Mouse (Mus musculus): ENCODE results near the gene Fam187a.

Fam187a gene

DNA sequence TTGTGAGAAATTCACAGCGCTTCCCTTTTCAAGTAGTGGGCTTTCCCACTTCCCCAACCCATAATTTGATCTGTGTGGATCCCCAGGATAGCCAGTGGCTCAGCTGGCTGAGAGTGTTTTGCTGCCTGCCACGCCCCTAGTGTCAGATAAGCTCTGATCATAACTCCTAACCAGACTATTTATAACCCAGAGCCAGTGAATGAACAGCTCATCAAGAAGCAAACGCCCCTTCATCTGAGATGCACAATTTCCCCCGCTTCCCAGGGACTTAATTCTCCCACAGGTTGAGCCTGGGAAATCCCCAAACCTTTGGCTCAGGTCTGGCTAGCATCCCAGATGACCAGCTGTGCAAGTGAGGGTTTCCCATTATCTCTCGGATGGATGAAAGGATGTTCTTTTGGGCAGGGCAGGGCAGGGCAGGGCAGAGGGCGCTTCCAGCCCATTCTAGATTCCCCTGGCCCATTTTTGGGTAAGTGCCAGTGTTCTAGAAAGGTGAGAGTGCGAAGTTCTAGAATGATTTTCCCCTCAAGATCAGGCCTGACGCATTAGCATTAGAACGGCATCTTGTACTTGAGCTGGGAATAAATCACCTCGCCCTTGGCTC is at the start of gene Fam187a:
Fam187a (plus strand) TSS at position 554 of the 604 bp plus-strand sequence.
- DNase-seq: no peak

DNA sequence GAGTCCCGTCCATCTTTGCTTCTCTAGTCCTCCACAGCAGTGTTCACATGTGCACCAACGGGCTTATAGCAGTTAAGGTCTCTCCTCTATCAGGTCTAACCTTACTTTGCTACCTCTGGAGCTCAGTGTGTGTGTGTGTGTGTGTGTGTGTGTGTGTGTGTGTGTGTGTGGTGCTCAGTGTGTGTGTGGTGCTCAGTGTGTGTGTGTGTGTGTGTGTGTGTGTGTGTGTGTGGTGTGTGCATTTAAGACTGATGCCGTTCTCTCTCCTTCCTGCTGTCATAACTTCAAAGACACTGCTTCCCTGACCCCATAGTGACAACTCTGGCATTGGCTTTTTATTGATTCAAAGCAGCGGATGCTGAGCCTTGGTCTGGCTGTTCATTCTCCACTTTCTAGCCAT is 49.4 kb upstream of the Fam187a start, which contains the start of gene Higd1b:
Higd1b (plus strand) TSS at position 301 of the 400 bp plus-strand sequence.
- DNase-seq: no peak

DNA sequence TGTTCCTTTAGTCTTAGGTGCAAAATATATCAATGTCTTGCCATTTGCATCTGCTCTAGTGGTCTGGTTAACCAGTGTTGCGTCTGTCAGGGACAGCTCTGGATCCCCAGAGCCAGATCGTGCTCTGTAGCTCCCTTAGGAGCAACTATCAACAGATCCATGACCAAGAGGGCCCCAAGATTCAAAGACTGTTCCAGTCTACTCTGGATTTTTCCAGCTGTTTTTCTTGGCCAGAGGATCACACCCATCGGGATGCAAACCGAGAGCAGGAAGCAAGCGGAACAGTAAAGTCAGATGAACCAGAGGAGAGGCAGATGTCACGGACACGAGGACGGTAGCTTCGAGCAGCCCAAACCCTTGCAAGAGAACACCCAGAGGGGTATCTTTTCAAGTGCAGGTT is 48.8 kb upstream of the Fam187a start:
- no peak for DNase-seq

DNA sequence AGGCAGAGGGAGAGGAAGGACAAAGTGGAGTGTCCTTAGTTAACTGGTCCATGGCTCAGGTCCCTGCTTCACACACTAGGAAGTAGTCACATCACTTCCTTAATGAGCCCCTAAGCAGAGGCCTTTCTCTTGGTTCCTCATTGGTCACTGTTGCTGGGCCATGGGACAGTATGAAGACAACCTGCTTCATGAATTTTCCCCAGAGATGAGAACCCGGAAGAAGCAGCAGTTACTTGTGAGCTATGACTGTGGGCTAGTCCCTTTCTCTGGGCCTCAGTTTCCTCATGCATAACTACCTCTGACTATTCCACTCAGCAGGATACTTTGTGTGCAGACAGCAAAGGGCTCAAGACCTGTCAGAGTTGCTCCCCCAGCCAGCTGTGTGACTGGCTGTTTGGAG is 47.6 kb upstream of the Fam187a start:
- DNase-seq: no peak

DNA sequence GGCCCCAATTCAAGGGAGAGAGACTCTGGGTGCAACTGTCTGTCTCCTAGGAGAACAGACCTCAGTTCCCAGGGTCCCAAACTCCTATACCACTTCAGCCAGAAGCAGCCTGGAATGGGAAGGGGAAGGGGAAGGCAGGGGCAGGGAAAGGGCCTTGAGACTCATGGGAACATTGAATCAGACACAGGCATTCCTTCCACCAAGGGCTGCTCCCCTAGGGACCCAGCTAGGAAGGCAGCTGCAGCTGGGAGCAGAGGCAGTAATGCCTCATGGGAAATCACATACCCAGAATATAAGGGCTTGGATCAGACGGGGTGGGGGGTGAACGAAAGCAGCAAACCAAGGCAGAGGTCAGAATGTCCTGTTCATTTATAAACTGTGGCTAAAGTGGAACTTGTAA is 46.8 kb upstream of the Fam187a start:
- DNase-seq: no peak

DNA sequence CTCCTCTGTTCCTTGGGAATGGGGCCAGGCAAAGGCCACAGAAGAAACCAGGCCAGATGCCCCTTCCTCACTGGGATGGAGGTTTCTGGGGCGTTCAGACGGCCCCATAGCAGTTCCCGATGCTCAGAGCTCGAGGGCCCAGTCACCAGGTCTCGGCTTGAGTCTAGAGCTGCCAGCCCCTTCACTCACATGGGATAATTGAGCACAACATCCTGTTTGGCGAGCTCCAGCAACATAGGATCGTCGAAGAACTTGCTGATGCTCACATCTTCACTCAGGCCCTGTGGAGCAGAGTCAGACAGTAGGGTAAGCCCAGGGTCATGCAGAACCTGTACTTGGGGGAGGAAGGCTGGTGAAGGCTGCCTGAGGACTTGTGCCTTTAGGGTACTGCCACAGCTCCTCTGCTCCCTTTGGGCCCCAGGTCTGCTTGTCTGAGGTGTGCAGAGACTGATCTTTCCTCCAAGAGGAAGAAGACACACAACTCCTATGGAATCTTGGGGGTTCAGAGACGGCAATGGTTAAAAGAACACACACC is 46.3 kb upstream of the Fam187a start:
- no peak for DNase-seq

DNA sequence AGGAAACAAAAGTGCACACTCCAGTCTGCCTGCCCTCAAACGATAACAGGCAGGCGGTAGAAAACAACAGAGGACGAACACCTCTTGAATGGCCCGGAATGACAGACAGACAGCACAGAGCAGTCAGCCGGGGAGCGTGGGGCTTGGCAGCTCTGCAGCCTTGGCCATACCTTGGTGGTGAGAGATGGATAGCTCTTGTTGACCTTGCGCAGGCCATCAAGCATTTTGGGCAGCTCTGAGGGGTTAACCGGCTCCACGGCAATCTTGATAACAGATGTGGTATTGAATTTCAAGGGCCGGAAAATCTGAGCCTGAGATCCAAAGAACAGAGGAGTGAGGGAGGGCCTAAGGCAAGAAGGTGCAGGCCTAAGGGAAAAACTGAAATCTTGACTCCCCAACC is 39.0 kb upstream of the Fam187a start:
- no peak for DNase-seq

DNA sequence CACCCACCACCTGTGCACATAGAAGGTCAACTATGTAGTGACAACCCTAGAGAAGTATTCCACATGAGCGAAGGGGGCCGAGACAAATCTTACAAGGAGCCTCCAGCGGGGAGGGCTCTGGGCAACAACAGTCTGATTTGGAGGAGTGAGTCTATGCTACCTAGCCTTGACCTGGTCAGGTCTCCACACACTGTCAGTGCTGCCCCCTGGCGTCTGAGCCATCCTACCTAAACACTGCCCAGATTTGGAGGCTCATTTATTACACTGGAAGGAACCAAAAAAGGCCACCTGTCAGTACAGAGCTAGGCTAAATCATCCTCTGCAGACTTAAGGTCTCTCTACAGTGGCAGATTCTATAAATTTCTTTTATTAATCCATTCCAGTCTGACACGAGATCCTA is 33.1 kb upstream of the Fam187a start:
- DNase-seq: peak; percentile 59

DNA sequence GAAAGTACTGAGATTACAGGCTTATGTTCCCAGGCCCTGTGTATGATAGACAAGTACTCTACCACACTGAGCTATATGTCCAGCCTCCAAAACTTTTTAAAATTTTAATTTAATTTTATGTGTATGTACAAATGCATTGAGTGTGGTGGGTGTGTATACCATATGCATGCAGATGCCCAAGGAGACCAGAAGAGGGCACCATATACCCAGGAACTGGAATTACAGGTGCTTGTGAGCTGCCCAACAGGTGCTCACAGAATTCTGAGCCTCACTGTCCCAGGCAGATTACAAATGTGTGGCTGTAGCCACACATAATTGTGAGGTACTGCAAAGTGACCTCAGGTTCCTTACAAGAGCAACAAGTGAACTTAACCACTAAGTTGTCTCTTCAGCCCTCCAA is 31.2 kb upstream of the Fam187a start:
- no peak for DNase-seq

DNA sequence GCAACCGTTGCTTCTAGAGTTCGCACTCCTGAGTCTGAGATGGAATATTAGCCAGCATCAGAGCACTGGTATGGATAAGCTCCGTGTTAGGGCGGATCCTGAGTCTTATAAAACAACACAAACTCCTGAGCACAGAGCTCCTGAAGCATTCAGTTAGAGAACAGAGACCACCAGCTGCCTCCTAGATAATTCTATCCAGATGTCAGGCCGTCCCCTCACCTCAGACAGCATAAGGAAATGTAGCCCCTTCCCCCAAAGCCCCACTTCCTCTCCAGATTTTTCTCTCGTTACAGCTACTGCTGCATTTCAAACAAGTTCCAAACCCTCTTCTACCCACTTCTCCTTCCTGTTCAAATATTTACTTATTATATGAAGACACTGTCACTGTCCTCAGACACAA is 29.0 kb upstream of the Fam187a start:
- DNase-seq: no peak

DNA sequence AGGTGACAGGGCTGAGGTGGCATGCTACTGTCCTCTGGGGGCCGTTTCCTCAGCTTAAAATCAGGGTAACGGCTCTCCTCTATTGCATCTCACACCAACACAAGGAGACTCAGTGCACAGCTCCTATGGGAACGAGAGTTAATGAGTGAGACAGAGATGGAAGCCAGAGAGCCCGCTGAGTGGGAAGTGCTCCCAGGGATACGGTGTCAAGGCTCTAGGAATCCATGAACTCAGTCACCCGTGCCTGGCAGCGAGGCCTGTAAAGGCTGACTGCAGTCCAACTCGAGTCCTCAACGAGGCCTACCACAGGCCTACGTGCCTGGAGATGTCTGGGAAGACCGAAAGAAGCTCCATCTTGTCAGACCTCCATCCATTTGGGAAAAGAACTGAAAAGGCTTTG is 26.0 kb upstream of the Fam187a start:
- no peak for DNase-seq

DNA sequence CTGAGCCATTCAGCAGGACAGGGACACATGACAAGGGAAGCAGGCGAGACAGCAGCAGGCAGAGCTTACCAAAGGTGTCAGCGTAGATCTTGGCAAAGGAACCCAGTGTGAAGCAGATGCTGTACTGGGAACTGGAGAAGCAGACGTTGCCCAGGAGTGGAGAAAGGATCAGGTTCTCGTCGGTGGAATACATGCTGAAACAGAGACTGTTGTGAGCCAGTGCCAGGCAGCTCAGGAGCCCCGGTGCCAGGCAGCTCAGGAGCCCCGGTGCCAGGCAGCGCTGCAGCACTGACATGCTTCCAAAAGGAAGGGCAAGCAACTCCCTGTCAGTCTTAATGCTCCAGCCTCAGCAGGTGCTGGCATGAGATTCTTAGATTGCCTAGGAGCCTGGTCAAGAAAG is 25.0 kb upstream of the Fam187a start:
- peak; percentile 38 for DNase-seq

DNA sequence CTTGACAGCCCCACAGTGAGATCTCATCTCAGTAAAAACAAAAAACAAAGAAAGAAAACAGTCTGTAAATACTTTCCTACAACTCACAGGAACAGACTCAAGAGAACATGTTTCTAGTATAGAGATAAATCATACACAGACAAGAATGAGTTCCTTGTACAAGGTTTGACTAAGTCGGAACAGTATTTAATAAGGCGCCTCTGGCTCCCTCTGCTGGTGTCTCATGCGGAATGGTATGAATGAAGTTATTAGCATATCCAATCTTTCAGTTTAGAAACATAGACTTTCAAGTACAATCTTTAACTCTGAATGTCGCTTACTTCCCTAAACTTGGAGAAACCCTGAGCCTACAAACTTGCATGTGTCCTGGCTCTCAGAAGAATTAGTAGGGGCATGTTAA is 20.7 kb upstream of the Fam187a start:
- DNase-seq: no peak

DNA sequence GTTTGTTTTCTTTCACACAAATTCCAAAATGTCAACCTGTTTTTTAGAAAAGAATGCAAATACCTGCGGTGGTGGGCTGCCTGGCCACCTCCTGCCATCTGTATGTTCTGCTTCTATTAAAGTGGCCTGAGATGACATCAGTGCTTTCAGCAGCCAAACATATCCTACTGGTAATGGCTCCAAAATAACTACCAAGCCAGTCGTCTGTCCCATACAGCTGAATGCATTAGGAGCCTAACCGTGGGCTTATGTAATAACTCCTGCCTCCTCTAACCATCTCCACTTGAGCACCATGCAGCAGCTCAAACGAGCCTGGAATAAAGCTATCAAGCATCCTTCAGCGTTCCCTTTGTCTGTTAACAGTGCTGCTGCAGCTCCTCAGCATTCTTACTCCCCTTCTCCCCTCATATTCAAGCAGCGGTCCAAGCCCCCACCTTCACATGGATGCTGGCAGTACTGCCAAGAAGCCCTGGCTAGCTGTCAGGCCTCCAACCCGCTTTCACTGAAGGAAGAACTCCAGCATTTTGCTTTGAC is 10.1 kb upstream of the Fam187a start:
- peak; percentile 82 for DNase-seq

DNA sequence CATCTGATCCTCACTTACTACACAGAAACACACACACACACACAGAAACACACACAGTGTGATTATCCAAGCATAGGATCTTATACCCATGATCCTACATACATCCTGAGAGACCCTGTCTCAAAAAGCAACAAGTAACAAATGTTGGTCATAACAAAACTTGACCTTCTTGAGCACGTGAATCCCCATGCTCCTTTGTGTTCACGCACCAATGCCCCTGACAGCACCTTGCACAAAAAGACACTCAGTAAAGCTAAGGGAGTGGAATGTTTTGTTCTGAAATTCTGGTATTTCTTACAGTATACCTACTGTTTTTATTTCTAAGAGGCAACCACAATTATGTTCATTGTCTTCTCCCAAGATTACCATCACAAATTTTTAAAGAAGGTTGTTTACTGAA is 5.4 kb upstream of the Fam187a start:
- no peak for DNase-seq

DNA sequence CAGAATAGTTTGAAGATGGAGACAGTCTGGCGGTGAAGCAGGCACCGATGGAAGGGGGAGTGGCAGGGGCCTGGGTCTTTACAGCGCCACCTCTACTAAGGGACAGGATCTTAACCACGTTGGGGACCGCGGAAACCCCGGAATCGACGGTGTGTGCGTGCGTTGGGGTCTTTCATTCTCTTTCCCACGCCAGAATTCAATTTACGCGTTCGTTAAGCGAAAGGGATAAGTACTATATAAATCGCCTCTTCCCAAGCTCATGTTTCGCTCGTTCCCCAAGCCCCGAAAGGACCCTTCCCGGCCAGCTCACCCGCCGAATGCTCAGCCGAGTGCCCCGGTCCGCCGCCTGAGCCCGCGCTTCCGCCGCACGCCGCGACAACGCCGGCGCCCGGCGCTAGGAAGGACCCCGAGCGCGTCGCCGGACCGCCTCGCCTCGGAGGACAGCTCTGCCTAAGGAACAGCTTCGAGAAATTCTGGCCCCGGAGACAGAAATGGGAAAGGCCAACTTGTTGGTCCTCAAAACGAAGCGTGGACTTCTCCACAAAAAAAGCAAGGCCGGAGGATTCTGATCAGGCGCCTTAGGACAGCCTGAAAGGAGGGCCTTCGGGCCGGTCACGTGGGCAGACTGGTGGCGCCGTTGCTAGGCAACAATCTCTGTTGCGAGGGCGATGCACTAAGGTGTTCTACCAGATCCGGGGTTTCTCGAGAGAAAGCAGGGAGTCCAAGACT is 4.2 kb upstream of the Fam187a start, which contains the start of the genes Eftud2 and Ccdc103:
Eftud2 (minus strand) TSS at position 401 of the 729 bp plus-strand sequence.
Ccdc103 (plus strand) TSS at position 620 of the 729 bp plus-strand sequence.
- DNase-seq: peak; percentile 92

DNA sequence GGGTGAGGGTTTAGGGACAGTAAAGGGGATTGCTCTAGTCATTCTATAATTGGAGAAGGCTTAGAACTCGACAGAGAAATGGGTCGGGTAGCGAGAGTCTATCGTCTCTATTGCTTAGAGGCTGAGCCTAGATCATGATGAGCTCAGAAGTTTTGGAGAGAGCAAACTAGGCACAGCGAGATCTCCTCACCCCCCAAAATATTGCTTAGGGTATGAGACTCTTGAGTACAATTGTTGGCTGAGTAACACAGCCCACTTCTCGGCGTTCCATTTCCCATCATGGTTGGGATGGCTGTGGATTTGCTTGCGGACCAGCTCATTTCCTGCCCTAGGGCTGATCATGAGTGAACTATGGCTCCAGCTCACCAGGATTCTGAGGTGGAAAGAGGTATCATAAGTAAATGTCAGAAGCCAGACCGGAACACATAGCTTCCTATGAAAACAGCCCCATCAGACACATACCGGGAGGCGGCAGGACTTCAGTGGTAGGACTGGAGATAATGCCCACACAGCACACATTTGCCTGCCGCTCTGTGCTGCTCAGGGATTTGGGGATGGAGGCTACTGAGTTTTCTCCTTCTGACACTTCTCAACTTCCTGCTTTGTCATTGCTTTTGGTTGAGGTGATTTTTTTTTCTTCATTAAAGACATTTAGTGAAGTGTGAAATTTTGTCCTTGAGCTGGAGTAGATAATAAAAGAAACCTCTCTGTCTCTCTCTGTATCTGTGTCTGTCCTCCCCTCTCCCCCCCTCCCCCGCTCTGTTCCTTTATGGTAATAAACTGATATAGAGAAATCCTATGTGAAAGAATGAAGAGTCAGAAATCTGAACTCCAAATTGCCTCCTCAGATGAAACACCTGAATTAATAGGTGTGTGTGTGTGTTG is 3.4 kb upstream of the Fam187a start:
- no peak for DNase-seq

DNA sequence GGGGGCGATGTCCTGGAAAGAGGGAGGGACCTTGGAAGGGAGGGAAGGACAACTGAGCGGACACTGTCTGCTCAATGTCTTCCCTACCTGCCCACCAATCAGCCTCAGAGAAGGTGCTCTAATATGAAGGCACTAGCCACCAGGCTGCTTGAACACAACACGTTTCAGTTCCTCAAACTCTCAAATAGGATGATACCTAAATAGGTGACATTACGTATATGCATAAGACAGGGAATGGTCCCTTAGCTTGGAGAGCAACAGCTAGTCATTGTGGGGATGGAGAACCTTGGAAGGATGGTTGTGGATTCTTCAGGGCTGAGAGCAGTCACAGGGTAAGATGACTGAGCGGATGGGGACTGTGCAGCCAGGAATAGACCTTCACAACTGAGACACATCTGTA is 2.5 kb downstream of the Fam187a start:
- DNase-seq: no peak

DNA sequence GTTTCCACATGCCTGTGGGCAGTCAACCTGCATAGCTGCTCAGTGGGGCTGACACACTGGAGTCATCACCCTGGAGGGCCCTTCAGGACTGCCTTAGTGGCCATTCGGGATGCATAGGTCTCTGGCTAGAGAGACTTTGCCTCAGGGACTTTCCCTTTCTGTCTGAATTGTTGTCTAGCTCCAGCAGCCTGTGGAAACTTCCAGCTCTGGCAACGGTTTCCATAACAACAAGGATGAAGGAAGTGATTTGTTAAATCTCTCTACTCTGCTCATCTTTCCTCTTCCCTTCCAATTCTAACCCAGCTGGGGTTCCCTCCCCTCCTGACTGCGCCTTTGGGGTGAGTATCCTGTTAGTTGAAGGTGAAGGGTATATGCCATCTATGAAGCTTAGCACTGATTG is 3.2 kb downstream of the Fam187a start:
- DNase-seq: no peak

DNA sequence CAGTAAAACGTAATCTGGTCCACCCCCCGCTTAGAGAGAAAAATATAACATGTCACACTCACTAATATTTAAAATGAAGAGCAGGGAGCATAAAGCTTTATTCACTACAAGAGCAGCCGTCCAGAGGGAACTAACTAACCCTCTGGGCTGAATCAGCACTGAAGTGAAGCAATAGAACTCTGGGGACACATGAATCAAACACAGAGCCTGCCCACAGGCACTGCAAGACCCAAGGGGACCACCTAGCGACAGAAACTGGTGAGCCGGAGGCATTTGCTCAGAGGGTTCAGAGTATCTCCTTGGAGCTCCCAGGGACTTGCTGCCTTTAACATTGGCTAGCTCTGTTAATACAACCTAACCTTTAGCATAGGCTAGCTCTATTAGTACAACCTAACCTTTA is 5.1 kb downstream of the Fam187a start:
- no peak for DNase-seq

DNA sequence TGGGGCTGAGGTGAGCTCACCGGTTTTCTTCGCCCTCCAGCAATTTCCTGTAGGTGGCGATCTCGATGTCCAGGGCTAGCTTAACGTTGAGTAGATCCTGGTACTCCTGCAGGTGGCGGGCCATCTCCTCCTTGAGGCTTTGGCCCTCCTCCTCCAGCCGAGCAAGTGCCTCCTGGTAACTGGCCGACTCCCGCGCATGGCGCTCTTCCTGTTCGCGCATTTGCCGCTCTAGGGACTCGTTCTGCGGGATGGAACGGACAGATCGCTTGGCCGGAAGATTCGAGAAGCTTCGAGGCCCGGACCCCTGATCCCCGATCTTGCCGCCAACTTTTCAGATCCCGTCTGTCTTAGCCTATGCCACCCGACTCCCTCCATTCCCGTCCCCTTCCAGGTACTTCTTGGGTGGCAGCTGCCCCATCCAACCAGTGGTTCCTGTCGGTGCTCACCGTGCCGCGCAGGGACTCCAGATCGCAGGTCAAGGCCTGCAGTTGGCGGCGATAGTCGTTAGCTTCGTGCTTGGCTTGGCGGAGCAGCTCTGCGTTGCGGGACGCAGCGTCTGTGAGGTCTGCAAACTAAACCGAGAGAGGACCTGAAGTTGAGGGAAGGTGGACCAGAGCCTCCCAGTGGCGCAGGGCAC is 8.2 kb downstream of the Fam187a start:
- peak; percentile 77 for DNase-seq

DNA sequence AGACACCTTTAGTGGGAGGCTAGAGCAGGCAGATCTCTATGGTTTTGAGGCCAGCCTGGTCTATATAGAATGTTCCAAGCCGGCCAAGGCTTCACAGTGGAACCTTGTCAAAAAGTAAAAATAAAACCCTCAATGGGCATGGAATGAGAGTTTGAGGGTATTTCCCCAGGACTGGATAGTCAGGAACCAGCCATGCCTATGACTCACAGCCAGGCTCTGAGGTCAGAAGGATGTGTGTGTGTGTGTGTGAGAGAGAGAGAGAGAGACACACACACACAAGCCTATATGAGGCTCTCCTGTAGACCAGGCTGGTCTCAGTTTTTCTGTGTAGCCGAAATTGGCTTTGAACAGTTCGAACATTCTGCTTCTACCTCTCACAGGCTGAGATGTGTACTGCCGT is 9.7 kb downstream of the Fam187a start:
- no peak for DNase-seq

DNA sequence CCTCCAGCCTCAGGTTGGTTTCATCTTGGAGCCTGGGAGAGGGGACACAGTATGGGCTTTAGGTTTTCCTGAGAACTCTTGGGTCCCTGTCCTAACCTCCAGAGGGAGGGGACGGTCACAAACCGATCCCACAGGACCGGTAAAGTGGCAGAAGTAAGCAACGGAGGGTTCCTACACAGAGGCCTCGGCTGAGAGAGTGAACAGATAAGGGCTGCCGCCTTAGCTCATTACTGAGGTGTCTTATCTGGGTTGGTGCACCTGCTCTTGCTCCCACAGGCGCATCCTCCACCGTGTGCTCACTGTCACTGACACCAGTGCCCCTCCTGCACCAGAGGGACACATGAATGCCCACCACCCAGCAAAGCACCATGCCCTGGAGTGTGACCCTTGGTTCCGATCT is 10.8 kb downstream of the Fam187a start:
- no peak for DNase-seq
